Mouse (Mus musculus): Measurements from ENCODE around the gene Gm20388.

GRCm38 (mm10) chr8:123375701-123376100, 3465.1 kb downstream of the Gm20388 start:
- TF ChIP-seq CTCF (IDR thresholded peaks at IDR 0.05; ENCODE audit: low read depth, low read length), result no peak
- TF ChIP-seq TAL1 (conservative IDR thresholded peaks at IDR 0.05; ENCODE audit: low read depth, low read length), result no peak
- TF ChIP-seq GATA1 (IDR thresholded peaks at IDR 0.05; ENCODE audit: borderline replicate concordance, low read length), result no peak

All from G1E (cell line).